Mouse (Mus musculus): ENCODE results near the gene Mif.

Gene Mif

GRCm38 (mm10) chr10:75835761-75836531 is 24.1 kb downstream of the Mif start:
- DNase-seq, result peak; percentile 74

- peak; percentile 83 for DNase-seq
Measured at GRCm38 (mm10) chr10:75835307-75835706, 24.7 kb downstream of the Mif start.

GRCm38 (mm10) chr10:75834721-75835120 is 25.3 kb downstream of the Mif start:
- no peak for DNase-seq

GRCm38 (mm10) chr10:75834250-75834649 is 25.8 kb downstream of the Mif start:
- DNase-seq, result peak; percentile 88

- DNase-seq, result peak; percentile 61
Measured at GRCm38 (mm10) chr10:75833456-75834080, 26.5 kb downstream of the Mif start.

- DNase-seq, result peak; percentile 88
Measured at GRCm38 (mm10) chr10:75832272-75832895, 27.7 kb downstream of the Mif start.

- DNase-seq, result no peak
Measured at GRCm38 (mm10) chr10:75830275-75830670, 29.8 kb downstream of the Mif start.

- no peak for DNase-seq
Measured at GRCm38 (mm10) chr10:75829529-75830274, 30.3 kb downstream of the Mif start.

- DNase-seq, result no peak
Measured at GRCm38 (mm10) chr10:75828500-75828931, 31.5 kb downstream of the Mif start.

- no peak for DNase-seq
Measured at GRCm38 (mm10) chr10:75827668-75828360, 32.2 kb downstream of the Mif start.

- DNase-seq, result no peak
Measured at GRCm38 (mm10) chr10:75824530-75824929, 35.5 kb downstream of the Mif start.

GRCm38 (mm10) chr10:75823782-75824181 is 36.3 kb downstream of the Mif start:
- no peak for DNase-seq

- DNase-seq, result no peak
Measured at GRCm38 (mm10) chr10:75822443-75822842, 37.6 kb downstream of the Mif start, which contains the start of gene Gstt4. Gstt4 (minus strand) TSS chr10:75822543.

GRCm38 (mm10) chr10:75819882-75820281 is 40.2 kb downstream of the Mif start:
- DNase-seq, result no peak

GRCm38 (mm10) chr10:75818641-75819040 is 41.4 kb downstream of the Mif start:
- DNase-seq, result no peak
